Mouse (Mus musculus): ENCODE results near the gene Cd82.
A peak's percentile ranks its signal among the peaks of the same experiment; 100 is the strongest.

GRCm38 (mm10) chr2:93454817-93455591 lies 7.9 kb downstream of the Cd82 start:
- TF ChIP-seq TAL1 (IDR thresholded peaks at IDR 0.05; ENCODE audit: low read length) (peak; percentile 32; the same call in 2 of the 3 replicates), GATA1 (IDR thresholded peaks at IDR 0.05; ENCODE audit: low read length) (peak; percentile 64; the same call in 1 of the 2 replicates)
